29 mouse cellular contexts compared by ENCODE assay signal in the genomic region with DNA sequence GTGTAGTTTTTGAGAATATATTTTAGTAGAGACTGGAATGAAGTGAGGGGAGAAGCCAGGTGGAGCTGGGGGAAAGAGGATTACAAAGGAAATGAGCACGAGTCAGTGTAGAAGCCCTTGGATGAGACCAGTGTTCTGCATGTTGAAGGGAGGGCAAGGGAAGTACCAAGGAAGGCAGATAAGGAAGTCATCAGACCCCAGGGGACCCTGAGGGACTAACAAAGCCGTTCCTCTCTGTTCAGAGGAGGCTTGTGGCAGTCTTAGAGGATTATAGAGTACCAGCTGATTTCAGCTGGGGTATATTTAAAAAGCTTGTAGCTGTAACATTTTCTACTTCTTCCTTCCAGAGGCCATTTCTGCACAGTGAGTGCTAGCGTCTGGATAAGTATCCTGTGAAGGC. TPM values are rescaled to one million over a fixed set of nuclear protein-coding genes. Genes with fewer than 3 reads are reported as not detected.
"Had no signal": no experiment of that assay in that cellular context is flagged by ENCODE, and none has a peak within 500 bp of the region (broad histone marks: within the 10 kb centered on the region; RNA-seq: fewer than 3 reads in every experiment).

No protein-coding gene starts in this region.

- H3K4me2 ChIP-seq: embryonic facial prominence, embryonic 12.5 days; embryonic facial prominence, embryonic 13.5 days; embryonic facial prominence, embryonic 15.5 days; forebrain, embryonic 12.5 days; forebrain, embryonic 13.5 days; forebrain, embryonic 15.5 days; heart, embryonic 11.5 days had no signal

- H3K9me3 ChIP-seq: embryonic facial prominence, embryonic 10.5 days; embryonic facial prominence, embryonic 12.5 days; embryonic facial prominence, embryonic 13.5 days; embryonic facial prominence, embryonic 15.5 days; forebrain, embryonic 10.5 days; forebrain, embryonic 12.5 days; forebrain, embryonic 13.5 days; forebrain, embryonic 15.5 days; heart, embryonic 10.5 days had no signal

- H3K27ac ChIP-seq: embryonic facial prominence, embryonic 10.5 days; embryonic facial prominence, embryonic 12.5 days; embryonic facial prominence, embryonic 13.5 days; embryonic facial prominence, embryonic 15.5 days; forebrain, embryonic 10.5 days; forebrain, embryonic 12.5 days; forebrain, embryonic 13.5 days; forebrain, embryonic 15.5 days; gastrocnemius, adult 2 months; heart, adult 2 months; heart, embryonic 10.5 days had no signal

- H3K9ac ChIP-seq: embryonic facial prominence, embryonic 12.5 days; embryonic facial prominence, embryonic 13.5 days; embryonic facial prominence, embryonic 15.5 days; forebrain, embryonic 12.5 days; forebrain, embryonic 13.5 days; forebrain, embryonic 15.5 days; forebrain, postnatal 0 days had no signal

- H3K4me1 ChIP-seq: embryonic facial prominence, embryonic 10.5 days; embryonic facial prominence, embryonic 12.5 days; embryonic facial prominence, embryonic 13.5 days; embryonic facial prominence, embryonic 15.5 days; forebrain, embryonic 10.5 days; forebrain, embryonic 12.5 days; forebrain, embryonic 13.5 days; forebrain, embryonic 15.5 days; heart, embryonic 10.5 days had no signal

- H3K27me3 ChIP-seq: embryonic facial prominence, embryonic 12.5 days; embryonic facial prominence, embryonic 13.5 days; embryonic facial prominence, embryonic 15.5 days; forebrain, embryonic 12.5 days; forebrain, embryonic 15.5 days had no signal

- ATAC-seq: forebrain, embryonic 13.5 days; forebrain, embryonic 14.5 days; forebrain, embryonic 15.5 days; forebrain, embryonic 16.5 days; forebrain, postnatal 0 days had no signal

- H3K4me3 ChIP-seq: embryonic facial prominence, embryonic 10.5 days; embryonic facial prominence, embryonic 12.5 days; embryonic facial prominence, embryonic 13.5 days; embryonic facial prominence, embryonic 15.5 days; erythroblast, embryonic 14.5 days; forebrain, embryonic 10.5 days; forebrain, embryonic 12.5 days; forebrain, embryonic 13.5 days; forebrain, embryonic 15.5 days; gastrocnemius, adult 2 months; heart, adult 2 months; heart, embryonic 10.5 days had no signal

- DNase-seq: cerebellum, adult 8-10 months; cerebellum, adult 9-10 months; cerebellum, adult 9-11 months; cerebellum, postnatal 10 days; cerebellum, postnatal 14 days; cerebellum, postnatal 25 days; cerebellum, postnatal 36 days; embryo, embryonic 11 days; forebrain, postnatal 0 days; gastrocnemius, adult 2 months; gastrocnemius, postnatal 10 days; gastrocnemius, postnatal 14 days; gastrocnemius, postnatal 25 days; gastrocnemius, postnatal 36 days; heart, adult 18-20 months; heart, adult 2 months had no signal

- H3K36me3 ChIP-seq: embryonic facial prominence, embryonic 10.5 days; embryonic facial prominence, embryonic 12.5 days; embryonic facial prominence, embryonic 13.5 days; embryonic facial prominence, embryonic 15.5 days; forebrain, embryonic 10.5 days; forebrain, embryonic 12.5 days; forebrain, embryonic 15.5 days; heart, embryonic 10.5 days had no signal

RNA-seq across cellular contexts. Expression of gene Igsf9b, which starts 56.7 kb away (rescaled TPM):
- polyA plus RNA-seq: erythroblast, embryonic 14.5 days had no signal
